Mouse (Mus musculus) thymus, postnatal 10 days (tissue): ENCODE data around the gene Ccdc9b.
A peak's percentile ranks its signal among the peaks of the same experiment; 100 is the strongest.

ENCODE experiments used
- DNase-seq, 2 experiments: peaks; one replicate each; pipeline ENCODE4 v3.0.0; 2021; ENCODE audit warnings: low spot score in 2 of 2

The Ccdc9b gene

DNA sequence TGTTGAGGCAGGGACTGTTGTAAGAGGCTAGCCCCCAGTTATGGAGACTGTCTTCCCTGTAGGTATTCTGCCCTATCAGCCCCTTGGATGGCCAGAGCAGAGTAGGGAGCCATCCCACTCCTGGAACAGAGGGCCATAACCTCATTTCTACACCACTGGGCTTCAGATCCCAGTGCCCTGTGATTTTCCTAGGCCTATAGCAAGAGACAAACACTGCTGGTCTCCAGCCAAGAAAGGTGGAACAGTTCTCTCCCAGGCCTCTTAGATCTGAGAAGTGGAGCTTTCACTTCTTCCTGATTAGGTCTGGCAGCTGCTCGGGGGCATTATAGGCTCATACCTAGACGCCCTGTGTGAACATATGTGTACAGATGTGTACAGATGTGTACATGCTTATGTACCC is 13.8 kb upstream of the Ccdc9b start:
- no peak for DNase-seq

DNA sequence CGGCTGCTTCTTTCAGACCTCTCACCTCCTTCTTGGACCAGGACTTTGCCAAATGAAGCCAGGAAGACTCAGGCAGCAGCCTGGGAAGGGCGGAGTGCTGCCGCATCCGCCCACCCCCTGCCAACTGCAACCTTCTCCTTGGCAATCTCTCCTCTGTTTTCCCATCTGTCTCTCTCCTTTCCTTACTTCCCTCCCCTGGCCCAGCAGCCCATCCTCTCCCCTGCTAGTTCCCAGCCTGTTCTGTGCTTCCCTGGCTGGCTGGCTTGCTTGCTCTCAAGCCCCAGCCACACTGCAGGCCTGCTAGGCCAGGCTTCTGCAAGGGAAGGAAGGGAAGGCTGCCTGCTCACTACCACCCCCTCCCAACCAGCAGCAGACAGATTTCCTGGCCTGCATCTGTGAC is 13.4 kb upstream of the Ccdc9b start:
- no peak for DNase-seq

DNA sequence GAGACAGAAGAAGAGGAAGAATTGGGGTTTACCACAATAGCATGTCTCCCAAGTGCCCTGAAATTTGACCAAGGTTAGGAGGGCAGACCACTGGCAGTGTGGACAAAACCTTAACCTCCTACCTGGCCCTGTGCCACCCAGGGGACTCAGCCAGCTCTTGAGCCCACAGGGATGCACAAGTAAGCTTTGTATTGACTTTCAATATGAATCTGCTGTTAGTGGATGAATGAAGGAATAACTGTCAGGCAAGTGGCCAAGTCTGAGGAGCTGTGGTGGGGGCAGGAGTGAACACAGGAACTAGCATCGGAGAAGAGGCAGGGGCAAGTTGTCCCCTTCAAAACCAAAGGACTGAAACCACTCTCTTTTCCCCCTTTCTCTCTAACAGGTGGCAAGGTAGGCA is 12.9 kb upstream of the Ccdc9b start:
- DNase-seq, result no peak

DNA sequence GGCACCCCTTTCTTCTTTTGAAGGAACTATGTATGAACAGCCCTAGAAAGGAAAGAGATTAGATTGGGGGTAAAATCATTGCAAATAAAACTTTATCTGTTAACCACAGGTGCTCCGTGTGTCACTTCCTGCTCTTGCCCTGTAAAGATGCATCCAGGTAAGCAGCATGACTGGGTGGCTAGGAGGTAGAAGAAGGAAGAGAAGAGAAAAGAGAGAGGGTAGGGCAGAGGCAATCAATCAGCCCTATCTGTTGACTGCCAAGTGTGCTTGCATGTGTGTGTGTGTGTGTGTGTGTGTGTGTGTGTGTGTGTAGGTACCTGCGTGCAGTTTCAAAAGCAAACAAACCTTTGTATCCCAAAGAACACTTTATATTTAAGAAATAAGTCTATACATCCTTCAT is 12.1 kb upstream of the Ccdc9b start:
- no peak for DNase-seq

DNA sequence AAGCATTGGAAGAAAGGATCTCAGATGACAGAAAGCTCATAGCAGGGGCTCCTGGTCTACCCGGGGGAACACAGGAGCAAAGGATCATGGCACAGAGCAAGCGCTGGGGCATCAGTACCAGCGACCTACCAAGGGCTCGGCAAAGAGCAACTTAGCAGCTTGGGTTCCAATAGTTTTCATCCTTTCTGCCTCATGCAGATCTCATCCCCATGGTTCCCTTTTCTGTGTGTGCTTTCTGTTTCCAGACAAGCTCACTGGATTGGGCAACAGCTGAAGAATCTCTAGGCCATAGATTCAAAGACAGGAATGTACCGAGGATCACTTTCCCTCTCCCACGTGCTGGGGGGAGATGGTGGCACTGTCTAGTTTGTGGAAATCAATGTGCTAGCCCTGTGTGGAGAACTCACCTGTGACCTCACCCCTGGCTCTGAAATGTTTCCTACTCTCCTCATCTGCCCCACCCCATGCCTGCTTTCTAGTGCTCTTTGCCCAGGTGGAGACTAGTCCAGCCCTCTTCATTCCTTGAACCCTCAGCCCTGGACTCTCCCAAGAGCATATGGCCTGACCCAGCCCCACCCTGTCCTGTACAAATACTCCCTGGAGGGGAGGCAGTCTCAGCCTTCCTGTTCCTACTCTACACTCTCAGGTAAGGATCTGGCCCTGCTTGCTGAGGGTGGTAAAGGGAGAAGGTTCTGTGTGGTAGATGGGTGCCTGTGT is 9.9 kb upstream of the Ccdc9b start, which contains the start of gene Phgr1:
Phgr1 (plus strand) TSS at position 612 of the 717 bp plus-strand sequence.
- DNase-seq, result no peak

DNA sequence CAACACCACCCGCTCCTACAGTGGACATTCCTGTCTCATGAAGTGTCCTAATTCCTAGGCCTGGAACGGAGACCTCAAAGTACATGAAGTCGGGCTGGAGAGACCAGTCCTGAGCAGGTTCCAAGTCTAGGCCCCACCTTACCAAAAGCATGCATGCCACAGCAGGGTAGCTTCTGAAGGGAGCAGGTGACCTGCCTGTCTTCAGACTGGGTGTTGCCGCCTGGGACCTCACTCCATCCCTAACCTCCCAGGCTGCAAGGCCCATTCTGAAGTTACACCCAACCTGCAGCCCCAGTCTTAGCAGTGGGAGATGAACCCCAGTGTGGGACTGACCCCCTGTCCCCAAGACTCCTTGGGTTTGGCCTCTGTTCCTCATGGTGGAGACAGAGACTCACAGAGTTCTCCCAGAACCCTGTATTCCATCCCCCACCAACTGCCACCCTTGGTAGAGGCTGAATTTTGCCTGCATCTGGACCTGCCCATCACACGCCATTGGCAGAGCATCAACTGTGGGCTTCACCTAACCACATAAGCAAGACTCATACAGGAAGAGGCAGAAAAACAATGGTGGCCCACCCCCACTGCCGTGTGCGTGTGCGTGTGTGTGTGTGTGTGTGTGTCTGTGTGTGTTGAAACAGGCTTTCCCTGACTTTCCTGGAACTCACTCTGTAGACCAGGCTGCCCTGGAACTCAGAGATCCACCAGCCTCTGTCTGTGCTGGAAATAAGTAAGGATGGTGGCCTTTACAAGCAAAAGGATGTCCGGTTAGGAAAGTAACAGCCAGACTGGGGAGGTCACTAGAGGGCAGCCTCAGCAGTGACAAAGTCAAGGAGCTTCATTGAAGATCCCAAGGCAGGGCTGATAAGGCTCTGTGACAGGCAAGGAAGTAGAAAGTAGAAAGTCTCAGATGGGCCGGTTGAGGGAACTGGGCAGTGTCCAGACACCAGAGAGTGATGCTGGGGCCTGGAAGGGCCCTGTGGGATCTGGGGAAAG is 3.9 kb upstream of the Ccdc9b start:
- no peak for DNase-seq

DNA sequence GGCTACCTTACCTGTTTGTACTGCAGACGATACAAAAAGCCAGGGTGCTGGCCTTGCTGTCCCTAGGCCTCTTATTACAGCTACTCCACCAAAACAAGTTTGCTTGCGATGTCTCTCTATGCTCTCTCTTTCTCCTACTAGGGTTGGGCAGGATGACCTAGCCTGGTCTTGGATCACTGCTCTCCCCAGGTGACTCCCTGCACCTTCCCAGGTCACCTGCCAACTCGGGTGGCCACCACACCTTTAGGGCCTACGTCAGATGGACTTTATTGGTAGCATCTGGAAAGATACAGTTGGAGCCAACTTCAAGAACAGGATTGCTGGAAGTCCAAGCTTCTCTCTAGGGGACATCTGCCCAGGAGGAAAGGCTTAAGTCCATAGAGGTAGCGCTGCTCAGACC is 2.4 kb upstream of the Ccdc9b start:
- no peak for DNase-seq

DNA sequence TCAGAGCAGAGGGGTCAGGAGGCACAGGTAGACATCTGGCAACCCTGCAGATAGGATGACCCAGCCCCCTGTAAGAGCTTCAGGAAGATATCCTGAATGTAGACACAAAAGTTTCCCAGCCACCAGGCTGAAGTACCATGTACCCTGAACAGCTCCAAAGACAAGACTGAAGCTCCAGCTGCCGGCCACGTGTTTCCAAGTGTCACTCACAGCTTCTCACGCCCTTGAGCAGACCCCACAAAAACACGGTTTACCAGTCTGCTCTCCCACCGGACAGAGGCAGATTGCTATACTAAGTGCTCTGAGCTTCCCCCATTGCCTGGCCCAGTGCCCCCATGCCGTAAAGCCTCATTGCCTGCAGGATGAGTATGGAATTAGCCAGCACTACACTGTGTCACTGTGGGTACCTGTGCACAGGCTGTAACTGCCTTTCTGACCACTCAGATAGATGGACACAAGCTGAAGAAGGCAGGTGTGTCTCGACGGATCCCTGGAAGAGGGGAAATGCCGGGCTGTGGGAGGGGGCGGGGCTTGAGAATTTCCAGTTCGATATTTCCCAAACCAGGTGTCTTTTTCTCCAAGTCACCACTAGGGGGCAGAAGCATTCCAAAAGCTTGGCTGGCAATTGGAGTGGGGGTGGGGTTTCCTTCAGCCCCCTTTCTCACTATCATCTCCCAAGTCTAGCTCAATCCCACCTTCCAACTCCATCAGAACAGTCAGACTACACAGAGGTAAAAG is 1.8 kb upstream of the Ccdc9b start:
- DNase-seq, result peak in 1 of 2 experiments; percentile 59

DNA sequence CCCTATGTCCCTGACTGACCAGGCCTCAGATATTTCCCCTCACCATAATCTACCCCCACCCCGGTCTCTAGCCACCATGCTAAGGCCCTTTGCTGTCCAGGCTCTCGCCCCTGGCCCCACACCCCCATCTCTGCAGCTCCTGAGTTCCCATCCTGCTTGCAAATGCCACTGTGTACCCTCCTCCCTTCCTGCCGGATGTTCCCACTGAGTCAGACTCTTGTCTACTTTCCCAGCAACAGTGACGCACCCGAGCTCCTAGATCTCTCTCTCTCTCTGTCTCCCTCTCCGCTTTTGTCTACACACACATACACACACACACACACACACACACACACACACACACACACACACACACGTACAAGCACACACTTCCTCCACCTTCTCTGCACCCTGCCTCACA is 1.0 kb upstream of the Ccdc9b start:
- no peak for DNase-seq

DNA sequence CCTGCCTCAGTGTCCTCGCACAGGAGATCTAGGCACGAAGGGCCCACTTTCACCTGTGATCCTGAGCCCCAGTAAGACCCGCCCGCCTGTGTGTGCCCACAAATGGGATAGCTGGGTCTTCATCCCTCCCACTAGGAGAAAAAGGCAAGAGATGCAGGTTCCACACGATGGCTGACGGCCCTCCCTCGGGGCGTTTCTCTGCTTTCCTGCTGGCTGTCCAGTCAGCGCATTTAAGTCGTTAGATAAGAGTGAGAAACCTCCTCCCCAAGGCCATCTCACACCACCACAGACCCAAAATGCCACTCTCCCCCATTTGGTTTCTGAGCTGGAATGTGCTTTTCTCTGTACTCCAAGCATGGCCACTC is 305 bp upstream of the Ccdc9b start:
- DNase-seq, result no peak

DNA sequence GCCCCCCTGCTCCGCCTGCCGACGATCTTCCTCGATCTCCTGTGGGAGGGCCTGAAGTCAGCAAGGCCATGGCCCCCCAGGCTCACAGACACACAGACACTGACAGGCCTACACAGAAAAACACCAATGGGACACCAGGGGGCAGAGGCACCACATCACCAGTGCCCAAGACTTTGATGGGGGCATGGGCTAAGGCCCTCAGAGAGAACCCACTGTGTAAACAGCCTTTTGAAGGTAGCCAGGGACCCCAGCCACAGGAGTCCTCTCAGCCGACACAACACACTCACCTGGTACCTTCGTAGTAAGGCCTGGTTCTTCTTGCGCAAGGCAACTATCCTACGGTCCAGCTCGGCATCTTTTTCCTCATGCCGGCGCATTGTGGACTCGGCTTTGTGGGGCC is 1.1 kb downstream of the Ccdc9b start:
- DNase-seq, result no peak

DNA sequence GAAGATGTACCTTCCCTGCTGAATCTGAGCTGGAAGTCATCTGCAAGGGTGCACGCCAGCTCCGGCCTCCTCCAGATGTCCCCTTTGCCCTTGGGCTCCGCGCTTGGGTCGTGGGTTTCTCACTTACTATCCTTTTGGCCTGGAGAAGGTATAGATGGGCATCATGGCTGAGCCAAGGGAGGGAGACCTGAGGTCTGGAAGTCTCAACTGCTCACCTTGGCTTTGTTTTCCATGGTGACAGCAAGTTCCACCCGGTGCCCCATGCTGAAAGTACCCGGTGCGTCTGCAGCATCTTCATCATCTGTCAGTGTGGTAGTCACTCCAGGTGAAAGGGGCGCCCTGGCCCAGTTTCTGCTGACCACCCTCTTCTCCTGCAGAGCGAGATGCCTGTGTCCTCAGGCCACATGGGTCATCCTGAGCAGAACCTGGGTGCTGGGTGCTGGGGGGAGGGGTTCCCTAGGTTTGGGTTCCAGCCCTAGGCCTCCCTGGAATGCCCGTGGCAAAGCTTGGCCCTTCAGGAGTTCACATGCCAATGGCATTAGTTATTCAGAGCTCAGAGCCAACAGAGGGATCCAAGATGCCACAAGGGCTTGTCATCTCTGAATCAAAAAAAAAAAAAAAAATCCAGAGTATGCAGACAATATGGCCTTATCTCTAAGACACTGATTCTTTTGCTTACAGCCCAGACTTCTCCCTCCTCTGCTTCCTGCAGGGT is 2.0 kb downstream of the Ccdc9b start:
- no peak for DNase-seq

DNA sequence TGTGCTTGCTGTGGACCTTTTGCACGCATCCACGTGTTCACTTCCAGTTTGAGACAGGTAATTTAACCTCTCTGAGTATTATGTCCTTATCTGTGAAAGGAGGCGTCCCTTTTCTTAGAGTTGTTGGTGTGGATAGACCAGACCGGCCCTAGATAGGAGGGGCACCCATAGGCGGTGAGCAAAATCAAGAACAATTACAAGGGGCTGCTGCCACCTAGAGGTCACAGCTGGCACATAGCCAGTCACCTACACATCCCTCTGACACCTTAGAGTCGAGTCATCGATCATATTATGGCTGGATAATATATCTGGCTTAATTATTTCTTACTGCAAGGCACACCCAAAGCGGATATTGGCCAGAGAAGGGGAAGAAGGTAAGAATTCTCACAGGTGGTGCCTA is 2.6 kb downstream of the Ccdc9b start:
- DNase-seq, result peak; percentile 57 to 81

DNA sequence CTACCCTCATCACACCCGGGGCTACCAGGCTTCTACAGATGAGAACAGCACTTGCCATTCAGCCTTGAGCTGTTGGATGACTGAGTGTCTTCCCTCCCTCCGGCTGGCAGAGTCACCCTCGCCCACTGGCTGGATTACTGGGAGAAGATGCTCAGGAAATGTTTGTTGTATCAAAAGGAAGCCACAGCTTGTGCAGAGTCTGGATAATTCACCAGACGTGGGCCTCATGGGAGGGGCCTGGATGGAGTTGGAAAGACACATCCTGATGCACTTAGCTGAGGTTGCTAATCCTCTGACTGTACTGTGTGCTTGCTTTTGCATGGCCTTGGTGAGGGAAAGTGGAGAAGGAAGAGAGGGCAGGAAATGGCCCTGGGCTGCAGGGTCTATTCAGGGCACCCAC is 6.4 kb downstream of the Ccdc9b start:
- no peak for DNase-seq

DNA sequence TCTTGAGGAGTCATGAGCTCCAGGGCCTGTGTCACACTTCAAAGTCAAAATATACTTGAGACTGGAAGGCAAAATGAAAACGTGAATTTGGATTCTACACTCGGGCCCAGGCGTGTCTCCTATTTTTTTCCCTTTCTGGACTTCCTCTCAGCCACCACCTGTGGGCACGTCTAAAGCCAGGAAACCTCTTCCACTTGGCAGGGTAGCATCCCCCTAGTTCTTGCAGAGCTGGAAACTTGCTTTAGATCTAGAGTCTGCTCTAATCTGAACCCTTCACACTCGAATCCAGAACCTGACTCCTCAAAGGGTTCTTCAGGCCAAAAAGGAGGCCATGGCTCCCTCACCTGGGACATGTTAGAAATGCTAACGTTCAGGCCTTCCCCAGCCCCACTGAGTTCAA is 7.1 kb downstream of the Ccdc9b start:
- DNase-seq, result no peak

DNA sequence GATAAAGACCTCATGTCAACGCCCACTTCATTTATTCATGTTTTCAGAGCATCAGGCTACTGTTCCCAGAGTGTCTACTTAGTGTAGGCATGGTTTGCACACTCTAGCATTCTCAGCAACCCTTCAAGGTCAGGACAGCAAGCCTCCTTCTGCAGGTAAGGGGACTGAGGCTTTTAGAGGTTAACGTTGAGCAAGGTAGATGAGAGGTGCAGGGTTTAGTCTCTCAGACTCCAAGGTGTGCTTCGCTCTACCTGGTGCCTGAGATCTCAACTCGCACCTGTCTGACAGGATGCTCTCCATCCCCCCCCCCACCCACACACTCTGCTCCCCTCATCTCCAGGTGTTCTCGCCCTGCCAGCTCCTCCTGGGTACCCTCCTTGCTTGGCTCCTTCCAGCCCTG is 8.3 kb downstream of the Ccdc9b start:
- no peak for DNase-seq

DNA sequence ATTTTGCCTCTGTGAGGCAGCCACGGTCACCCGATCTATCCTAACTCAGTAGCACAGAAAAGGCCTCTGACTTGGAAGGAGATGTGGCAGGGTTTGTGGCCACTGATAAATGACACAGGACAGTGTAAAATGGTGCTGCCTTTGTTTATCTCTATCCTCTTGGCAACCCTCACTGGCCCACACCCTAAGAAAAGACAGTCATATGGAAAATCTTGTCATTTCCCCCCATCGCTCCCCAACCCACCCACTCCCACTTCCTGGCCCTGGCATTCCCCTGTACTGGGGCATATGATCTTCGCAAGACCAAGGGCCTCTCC is 9.7 kb downstream of the Ccdc9b start:
- DNase-seq, result no peak

DNA sequence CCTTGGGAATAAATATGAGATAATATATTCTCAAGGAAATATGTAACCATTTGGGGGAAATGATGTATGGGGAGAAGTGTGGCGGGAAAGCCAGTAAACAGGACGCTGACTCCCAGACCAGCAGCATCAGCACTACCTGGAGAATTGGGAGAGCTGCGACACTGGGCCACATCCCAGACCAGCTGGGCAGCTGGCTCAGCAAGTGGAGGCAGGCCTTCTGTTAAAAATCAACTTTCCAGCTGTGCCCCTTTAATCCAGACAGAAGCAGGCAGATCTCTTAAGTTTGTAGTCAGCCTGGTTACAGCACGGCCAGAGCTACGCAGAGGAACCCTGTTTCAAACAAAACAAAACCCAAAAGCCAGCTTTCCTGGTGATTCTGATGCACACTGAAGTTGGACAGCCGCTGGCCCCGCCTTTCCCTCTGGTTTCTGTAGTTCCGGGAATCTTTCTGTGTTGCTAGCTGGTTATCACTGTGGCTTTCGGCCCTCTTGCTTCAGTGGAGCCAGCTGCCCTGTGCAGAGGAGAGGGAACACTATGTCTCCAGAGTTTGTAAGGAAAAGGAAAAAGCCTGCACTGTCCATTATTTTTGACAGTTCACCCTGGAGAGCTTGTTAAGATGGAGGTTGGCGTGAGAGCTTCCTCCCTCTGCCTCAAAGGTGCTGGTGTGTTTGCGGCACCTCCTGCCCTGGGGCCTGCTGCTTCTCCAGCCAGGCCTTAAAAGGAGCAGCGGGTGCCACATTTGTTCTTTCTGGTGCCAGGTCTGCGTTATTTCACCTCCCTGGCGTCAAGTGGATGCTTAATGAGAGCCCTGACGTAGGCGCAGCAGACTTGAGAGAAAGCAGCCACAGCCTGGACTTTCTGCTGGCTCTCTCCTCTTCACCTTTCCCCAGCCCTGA is 10.3 kb downstream of the Ccdc9b start:
- DNase-seq, result no peak

DNA sequence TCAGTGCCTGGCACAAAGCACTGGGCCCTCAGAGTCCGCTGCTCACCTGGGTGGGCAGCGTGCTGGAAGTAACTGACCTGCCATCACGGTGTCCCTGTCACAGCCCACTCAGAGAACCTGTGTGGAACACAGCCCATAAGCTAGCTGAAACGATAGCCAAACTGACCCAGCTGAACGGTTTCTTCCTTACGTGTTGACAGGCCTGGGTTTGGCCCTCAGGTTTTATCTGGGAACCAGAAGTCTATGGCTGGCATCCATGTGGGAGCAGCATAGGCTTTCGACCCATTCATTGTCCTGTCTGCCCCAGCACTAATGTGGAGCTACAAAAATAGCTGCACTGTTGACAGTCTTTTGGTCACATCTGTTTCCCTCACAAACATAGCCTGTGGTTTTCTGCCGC is 12.0 kb downstream of the Ccdc9b start:
- no peak for DNase-seq

DNA sequence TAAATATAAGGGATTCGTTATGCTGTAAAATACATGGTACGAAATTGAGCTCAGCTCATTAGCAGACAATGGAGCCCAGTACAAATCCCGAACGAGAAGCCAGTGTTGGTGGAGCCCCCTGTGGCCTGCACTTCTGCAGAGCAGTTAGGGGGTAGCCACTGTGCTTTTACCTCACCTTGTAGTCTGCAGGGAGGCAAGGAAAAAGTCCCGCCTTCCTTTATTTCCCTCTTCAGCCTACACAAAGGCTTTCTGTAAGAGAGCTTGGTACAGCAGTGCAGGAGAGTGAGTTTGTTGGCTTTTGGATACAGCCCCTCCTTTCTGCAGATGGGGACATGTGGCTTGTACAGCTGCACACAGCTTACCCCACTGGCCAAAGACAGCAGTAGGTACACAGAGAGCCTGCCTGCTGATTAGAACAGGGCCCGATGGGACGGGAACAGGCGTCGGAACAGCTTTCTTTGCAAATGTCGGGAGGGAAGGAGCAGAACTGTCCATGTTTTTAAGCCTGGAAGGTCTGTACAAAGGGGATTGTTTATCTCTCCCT is 13.0 kb downstream of the Ccdc9b start:
- DNase-seq, result no peak
